Mouse (Mus musculus) megakaryocyte, adult 5-6 weeks (primary cell): ENCODE measurements around the gene Vmn1r63. TPM values are rescaled to one million over a fixed set of nuclear protein-coding genes. Genes with fewer than 3 reads are reported as not detected.
"Not testable (repeated sequence)": the region's sequence is repeated elsewhere in the genome, so short reads cannot be mapped to it uniquely, and the experiment has no call there.

ENCODE experiments used
- ATAC-seq: 2 replicates; pipeline ENCODE4 v1.8.0; 2016; ENCODE audit warnings: mild to moderate bottlenecking, inconsistent platforms; ENCODE audit not compliant: poor library complexity, severe bottlenecking
- total RNA-seq, 2 experiments: library from RNA; stranded (forward) in 1 of 2; stranded (reverse) in 1 of 2; fragments of 153-499, 151-499 nt in 1 of 2; fragments of 221-1000, 200-1000 nt in 1 of 2; gene quantifications; 2 replicates each; pipeline versions ENCODE4 v1.2.3 to v1.2.4; 2015 to 2017

Gene Vmn1r63
- total RNA-seq (2015) (not detected in 2 replicates), total RNA-seq (2017) (not detected in 2 replicates)

GRCm38 (mm10) chr7:5805345-5805744, at the start of gene Vmn1r63:
Gene Vmn1r63 (minus strand): TSS chr7:5805445.
- ATAC-seq = not testable (repeated sequence)

Other genes with a start within 250 kb of the Vmn1r63 start
- not detected in 2 replicates for gene Vmn1r61, start 192.2 kb downstream of the Vmn1r63 start, total RNA-seq (2015)
- gene Vmn1r61, start 192.2 kb downstream of the Vmn1r63 start, total RNA-seq (2017) = not detected in 2 replicates
- gene Vmn1r62, start 131.8 kb downstream of the Vmn1r63 start, total RNA-seq (2015) = not detected in 2 replicates
- not detected in 2 replicates for gene Vmn1r62, start 131.8 kb downstream of the Vmn1r63 start, total RNA-seq (2017)
- not detected in 2 replicates for gene Vmn1r64, start 79.1 kb upstream of the Vmn1r63 start, total RNA-seq (2015)
- not detected in 2 replicates for gene Vmn1r64, start 79.1 kb upstream of the Vmn1r63 start, total RNA-seq (2017)
- gene Vmn1r65, start 205.6 kb upstream of the Vmn1r63 start, total RNA-seq (2015) = not detected in 2 replicates
- gene Vmn1r65, start 205.6 kb upstream of the Vmn1r63 start, total RNA-seq (2017) = not detected in 2 replicates
- gene Nlrp4c, start 239.7 kb upstream of the Vmn1r63 start, total RNA-seq (2015) = not detected in 2 replicates
- gene Nlrp4c, start 239.7 kb upstream of the Vmn1r63 start, total RNA-seq (2017) = not detected in 2 replicates